Mouse (Mus musculus) hindbrain, postnatal 0 days (tissue): ENCODE data around the gene Rfx4. TPM values are rescaled to one million over a fixed set of nuclear protein-coding genes. Genes with fewer than 3 reads are reported as not detected.

Experiments used
- ATAC-seq: fragments of 200-750 bp; cut with Nextera tagmentation; 2 replicates; pipeline ENCODE4 v1.8.0; 2017; ENCODE audit warnings: mild to moderate bottlenecking, moderate TSS enrichment, moderate library complexity
- DNase-seq: peaks from one replicate; pipeline ENCODE4 v3.0.0-alpha.2; 2015; ENCODE audit warnings: low spot score
- H3K27ac ChIP-seq: fragments of 300-500 bp; sonication (generic); 2 replicates; pipeline ENCODE4 v1.5.1; 2014; ENCODE audit warnings: mild to moderate bottlenecking
- H3K27me3 ChIP-seq: fragments of 300-500 bp; sonication (generic); 2 replicates; pipeline ENCODE4 v1.6.1; 2014; ENCODE audit warnings: low read length, mixed read lengths; ENCODE audit not compliant: insufficient read depth
- H3K36me3 ChIP-seq: fragments of 300-500 bp; sonication (generic); 2 replicates; pipeline ENCODE4 v1.6.1; 2014; ENCODE audit warnings: low read length, mixed read lengths; ENCODE audit not compliant: insufficient read depth
- H3K4me1 ChIP-seq: fragments of 300-500 bp; sonication (generic); 2 replicates; pipeline ENCODE4 v1.6.1; 2014; ENCODE audit warnings: antibody characterized with exemption, low read length, mixed read lengths; ENCODE audit not compliant: insufficient read depth
- H3K4me2 ChIP-seq: fragments of 300-500 bp; sonication (generic); 2 replicates; pipeline ENCODE4 v1.6.1; 2014; ENCODE audit warnings: low read depth, mild to moderate bottlenecking, low read length, moderate library complexity, mixed read lengths
- H3K4me3 ChIP-seq: fragments of 300-500 bp; sonication (generic); 2 replicates; pipeline ENCODE4 v1.5.1; 2014; ENCODE audit warnings: low read length
- H3K9ac ChIP-seq: fragments of 300-500 bp; sonication (generic); replicated peaks from 2 replicates; pipeline ENCODE4 v1.6.1; 2014; ENCODE audit warnings: mild to moderate bottlenecking, low read length, moderate library complexity, mixed read lengths
- H3K9me3 ChIP-seq: fragments of 300-500 bp; sonication (generic); 2 replicates; pipeline ENCODE4 v1.6.1; 2016; ENCODE audit warnings: low read length, mixed read lengths
- CTCF ChIP-seq: IDR thresholded peaks from 2 replicates; pipeline ENCODE4 v1.5.1; 2016; ENCODE audit warnings: antibody characterized with exemption, control low read depth, low read depth
- WGBS: fragments of 180-500 bp; shearing (Covaris S2); extraction: QIAGEN DNeasy Blood & Tissue Kit; methylation state at CpG from one replicate; pipeline ENCODE4 v1.1.7; 2014; 5-methylcytosine and 5-hydroxymethylcytosine counted together
- polyA plus RNA-seq: library from polyadenylated mRNA; unstranded; fragments of >200 nt; fragmentation: Nextera tagmentation; extraction: Ambion mirVana; gene quantifications from 2 replicates; pipeline ENCODE4 v1.2.1, GENCODE M21; 2015
- total RNA-seq: library from RNA; depleted of rRNA; stranded (reverse); fragments of >200 nt; gene quantifications from 2 replicates; pipeline ENCODE4 v1.2.3, GENCODE M21; 2014

Gene Rfx4
- total and polyA plus RNA-seq, 2 experiments from 2014 or later, result 16.1 to 16.7 TPM

DNA sequence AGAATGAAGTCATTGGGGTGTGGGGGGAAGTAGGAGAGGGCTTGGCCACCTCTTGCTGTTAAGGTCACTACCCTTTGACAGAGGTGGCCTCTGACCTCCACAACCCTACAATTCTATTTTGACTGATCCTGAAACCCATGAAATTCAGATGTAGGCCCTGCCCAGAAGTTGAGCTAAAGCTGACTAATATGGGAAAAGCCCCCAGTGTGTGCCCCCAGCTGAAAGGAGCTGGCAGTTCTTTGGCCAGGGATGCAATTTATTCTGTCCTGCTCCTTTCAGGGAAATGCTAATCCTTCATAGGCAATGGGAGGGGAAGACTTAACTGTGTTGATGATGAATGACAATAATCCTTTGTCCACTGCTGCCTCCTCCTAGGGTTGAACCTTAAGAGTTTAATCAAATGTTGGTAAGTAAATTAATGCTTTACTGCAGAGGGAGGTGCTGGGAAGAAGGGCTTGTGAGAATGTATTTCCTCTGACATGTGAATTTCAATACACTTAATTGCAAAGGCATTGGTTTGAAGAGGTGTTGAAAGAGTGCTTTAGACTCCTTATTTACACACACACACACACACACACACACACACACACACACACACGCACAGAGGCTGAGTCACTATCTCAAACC, 155.0 kb downstream of the Rfx4 start:
- no peak overlapping the region for H3K27ac ChIP-seq
- H3K27me3 ChIP-seq, result no peaks in the 10 kb centered on the region
- H3K4me3 ChIP-seq, result no peak overlapping the region
- no peak overlapping the region for H3K4me2 ChIP-seq
- 19% methylated on average over 1 of the region's 1 CpGs for WGBS
- H3K9me3 ChIP-seq, result no peaks in the 10 kb centered on the region
- H3K4me1 ChIP-seq, result peaks cover 14% of the 10 kb centered on the region
- DNase-seq (no peak), ATAC-seq (no peak)
- H3K9ac ChIP-seq, result no peak overlapping the region
- no peaks in the 10 kb centered on the region for H3K36me3 ChIP-seq
- no peak for TF ChIP-seq CTCF

DNA sequence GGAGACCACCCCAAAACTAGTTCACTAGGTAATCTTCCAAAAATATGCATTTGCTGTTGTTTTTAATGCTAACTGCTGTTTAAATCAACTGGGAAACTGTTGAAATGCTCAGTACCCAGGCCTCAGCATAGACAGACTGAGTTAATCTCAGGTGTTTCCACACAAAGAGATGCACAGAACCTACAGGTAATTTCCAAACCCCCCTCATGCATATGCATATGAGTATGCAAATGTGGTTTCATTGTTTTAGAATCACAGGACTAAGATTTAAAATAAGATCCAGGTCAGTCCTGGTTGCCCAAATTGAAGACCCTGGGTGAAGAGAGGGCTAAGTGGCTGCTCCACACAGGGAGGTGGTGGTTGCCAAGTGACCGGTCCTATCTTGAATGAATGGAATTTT, 157.3 kb downstream of the Rfx4 start:
- no peak overlapping the region for H3K4me3 ChIP-seq
- 53% methylated on average over 1 of the region's 1 CpGs for WGBS
- no peak overlapping the region for H3K9ac ChIP-seq
- peaks cover 14% of the 10 kb centered on the region for H3K4me1 ChIP-seq
- H3K36me3 ChIP-seq, result no peaks in the 10 kb centered on the region
- H3K9me3 ChIP-seq, result no peaks in the 10 kb centered on the region
- no peak for TF ChIP-seq CTCF
- H3K4me2 ChIP-seq, result no peak overlapping the region
- H3K27me3 ChIP-seq, result no peaks in the 10 kb centered on the region
- no peak overlapping the region for H3K27ac ChIP-seq
- DNase-seq, result no peak
- no peak for ATAC-seq

DNA sequence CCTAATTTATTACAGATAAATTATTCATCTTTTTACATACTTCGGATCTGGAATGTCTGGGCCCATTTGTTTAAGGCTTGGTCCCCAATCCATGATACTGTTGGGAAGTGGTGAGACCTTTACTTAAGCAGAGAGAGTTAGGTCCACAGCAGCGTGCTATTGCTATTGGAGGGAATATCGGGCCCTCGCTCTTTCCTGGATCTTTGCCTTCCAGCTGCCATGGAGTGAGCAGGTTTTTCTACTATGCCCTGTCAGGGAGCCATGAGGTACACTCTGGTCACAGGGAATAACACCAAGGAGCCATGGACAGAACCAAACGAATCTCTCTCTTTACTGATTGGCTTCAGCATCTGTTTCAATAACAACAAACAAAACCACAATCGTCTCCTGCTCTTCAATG, 159.6 kb downstream of the Rfx4 start:
- no peak for TF ChIP-seq CTCF
- no peak overlapping the region for H3K9ac ChIP-seq
- 87% methylated on average over 6 of the region's 6 CpGs for WGBS

DNA sequence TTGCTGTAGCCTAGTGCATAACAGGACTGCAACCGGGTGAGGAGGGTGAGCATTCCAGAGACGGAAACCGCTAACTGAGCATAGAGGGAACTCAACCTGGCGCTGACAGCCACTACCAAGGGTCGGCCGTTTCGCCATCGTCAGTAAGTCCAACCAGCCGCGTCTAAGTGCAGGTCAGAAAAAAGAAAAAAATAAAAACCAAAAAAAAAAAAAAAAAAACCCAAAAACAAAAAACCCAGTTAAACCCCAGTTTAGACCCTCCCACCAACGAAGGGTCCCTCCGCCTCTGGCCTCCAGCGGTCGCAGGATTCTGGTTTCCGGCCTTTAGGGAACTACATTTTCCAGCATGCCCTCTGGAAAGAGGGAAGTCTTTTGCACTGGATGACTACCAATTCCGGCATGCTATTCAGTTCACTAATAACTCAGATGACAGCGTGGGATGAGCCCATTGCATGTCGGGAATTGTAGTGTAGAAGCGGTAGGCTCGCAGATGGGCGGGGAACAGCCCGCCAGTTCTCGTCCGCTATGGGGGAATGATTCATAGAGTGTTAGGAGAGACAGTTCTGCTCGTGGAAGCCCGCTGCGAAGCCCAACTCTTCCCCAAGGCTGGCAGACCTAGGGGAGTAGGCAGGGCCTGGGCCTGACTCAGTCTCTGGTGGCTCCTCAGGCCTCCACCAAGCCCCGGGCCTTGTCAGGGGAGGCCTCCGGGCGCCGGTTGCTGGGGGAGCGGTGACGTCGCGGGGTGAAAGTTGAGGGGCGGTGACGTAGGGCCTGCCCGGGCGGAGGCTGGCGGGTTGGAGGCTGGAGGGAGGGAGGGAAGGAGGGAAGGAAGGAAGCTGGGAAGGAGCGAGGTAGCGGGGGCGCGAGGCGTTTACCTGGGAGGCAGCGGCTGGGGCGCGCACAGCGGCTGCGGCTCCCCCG, 161.2 kb downstream of the Rfx4 start, which contains the start of gene Ric8b:
Gene Ric8b (plus strand): TSS at position 807 of the 921 bp plus-strand sequence.
- H3K27me3 ChIP-seq, result no peaks in the 10 kb centered on the region
- under 1% methylated on average over 40 of the region's 51 CpGs for WGBS
- peaks cover 18% of the 10 kb centered on the region; the same call in 1 of the 2 replicates for H3K4me1 ChIP-seq
- ATAC-seq (peak; percentile 98), DNase-seq (peak; percentile 99)
- no peak for TF ChIP-seq CTCF
- peak within 1 kb of the TSS; percentile 89 for H3K9ac ChIP-seq
- no peaks in the 10 kb centered on the region for H3K36me3 ChIP-seq
- peak within 1 kb of the TSS; percentile 91 for H3K4me3 ChIP-seq
- H3K9me3 ChIP-seq, result no peaks in the 10 kb centered on the region
- H3K27ac ChIP-seq, result peak within 1 kb of the TSS; percentile 97
- H3K4me2 ChIP-seq, result peak within 1 kb of the TSS; percentile 76

More for the DNA sequence above, 159.6 kb downstream of the Rfx4 start:
- no peak overlapping the region for H3K4me2 ChIP-seq
- no peaks in the 10 kb centered on the region for H3K27me3 ChIP-seq
- H3K4me3 ChIP-seq, result no peak overlapping the region
- DNase-seq (no peak), ATAC-seq (no peak)
- H3K27ac ChIP-seq, result no peak overlapping the region
- no peaks in the 10 kb centered on the region for H3K9me3 ChIP-seq
- H3K4me1 ChIP-seq, result peaks cover 17% of the 10 kb centered on the region; the same call in 1 of the 2 replicates
- no peaks in the 10 kb centered on the region for H3K36me3 ChIP-seq

DNA sequence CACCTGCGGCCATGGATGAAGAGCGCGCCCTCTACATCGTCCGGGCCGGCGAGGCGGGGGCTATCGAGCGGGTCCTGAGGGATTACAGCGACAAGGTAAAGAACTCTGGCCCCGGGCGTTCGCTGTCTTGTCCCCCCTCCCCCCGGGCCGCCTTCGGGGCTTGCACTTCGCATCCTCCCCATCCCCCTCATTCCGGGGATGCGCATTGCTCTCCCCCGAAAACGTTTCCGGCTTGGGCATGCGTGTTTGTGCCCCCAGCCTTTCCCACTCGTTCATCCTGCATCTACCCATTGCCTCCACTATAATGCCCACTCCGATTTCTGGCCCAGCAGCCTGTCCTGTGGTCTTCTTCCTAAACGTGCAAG, 161.9 kb downstream of the Rfx4 start:
- Histone ChIP-seq H3K4me3 (peak overlapping the region; percentile 91), H3K27ac (peak overlapping the region; percentile 97), H3K27me3 (no peaks in the 10 kb centered on the region), H3K4me2 (peak overlapping the region; percentile 76), H3K4me1 (peaks cover 18% of the 10 kb centered on the region; the same call in 1 of the 2 replicates), H3K36me3 (no peaks in the 10 kb centered on the region), H3K9me3 (no peaks in the 10 kb centered on the region), H3K9ac (peak overlapping the region; percentile 89)
- WGBS, result under 1% methylated on average over 17 of the region's 27 CpGs
- no peak for TF ChIP-seq CTCF
- DNase-seq (peak; percentile 77), ATAC-seq (no peak; the same call in none of the 2 replicates)

DNA sequence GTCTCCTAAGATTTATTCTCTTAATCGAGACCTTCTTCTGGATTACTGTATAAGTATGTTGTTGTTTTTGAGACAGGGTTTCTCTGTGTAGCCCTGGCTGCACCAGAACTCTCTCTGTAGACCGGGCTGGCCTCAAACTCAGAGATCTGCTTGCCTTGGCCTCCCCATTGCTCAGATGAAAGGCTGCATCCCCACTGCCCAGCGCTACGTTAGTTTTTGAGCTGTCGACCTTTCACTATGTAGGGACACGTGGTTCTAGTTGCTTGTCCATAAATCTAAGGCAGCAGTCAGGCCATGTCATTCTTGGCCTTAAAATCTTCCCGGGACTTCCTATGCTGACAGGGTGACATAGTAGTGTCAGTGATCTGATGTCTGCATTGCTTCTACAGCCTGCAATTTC, 170.5 kb downstream of the Rfx4 start:
- TF ChIP-seq CTCF, result no peak
- no peak overlapping the region for H3K4me2 ChIP-seq
- no peak overlapping the region for H3K9ac ChIP-seq
- H3K4me3 ChIP-seq, result no peak overlapping the region
- 88% methylated on average over 7 of the region's 7 CpGs for WGBS
- no peaks in the 10 kb centered on the region for H3K4me1 ChIP-seq
- ATAC-seq (no peak), DNase-seq (no peak)
- no peak overlapping the region for H3K27ac ChIP-seq
- no peaks in the 10 kb centered on the region for H3K9me3 ChIP-seq
- peaks cover 12% of the 10 kb centered on the region; the same call in 1 of the 2 replicates for H3K36me3 ChIP-seq
- no peaks in the 10 kb centered on the region for H3K27me3 ChIP-seq
